Mouse (Mus musculus) megakaryocyte progenitor cell, adult 5-6 weeks (primary cell): ENCODE data around the gene Mael. TPM values are rescaled to one million over a fixed set of nuclear protein-coding genes. Genes with fewer than 3 reads are reported as not detected.

ENCODE experiments used
- ATAC-seq: replicated peaks from 2 replicates; pipeline ENCODE4 v1.8.0; 2016; ENCODE audit warnings: mild to moderate bottlenecking, moderate TSS enrichment, inconsistent platforms; ENCODE audit not compliant: poor library complexity
- total RNA-seq, 2 experiments: library from RNA; stranded (forward) in 1 of 2; stranded (reverse) in 1 of 2; fragments of 157-497, 149-512 nt in 1 of 2; fragments of 200-1000 nt in 1 of 2; gene quantifications; 2 replicates each; pipeline versions ENCODE4 v1.2.3 to v1.2.4; 2015 to 2017

Gene Mael
- total RNA-seq (2015) = not detected in 2 replicates
- total RNA-seq (2017) = not detected in 2 replicates

GRCm38 (mm10) chr1:166238315-166238969, at the start of gene Mael:
TSS of gene Mael (minus strand) at chr1:166238747.
- no peak for ATAC-seq

DNA sequence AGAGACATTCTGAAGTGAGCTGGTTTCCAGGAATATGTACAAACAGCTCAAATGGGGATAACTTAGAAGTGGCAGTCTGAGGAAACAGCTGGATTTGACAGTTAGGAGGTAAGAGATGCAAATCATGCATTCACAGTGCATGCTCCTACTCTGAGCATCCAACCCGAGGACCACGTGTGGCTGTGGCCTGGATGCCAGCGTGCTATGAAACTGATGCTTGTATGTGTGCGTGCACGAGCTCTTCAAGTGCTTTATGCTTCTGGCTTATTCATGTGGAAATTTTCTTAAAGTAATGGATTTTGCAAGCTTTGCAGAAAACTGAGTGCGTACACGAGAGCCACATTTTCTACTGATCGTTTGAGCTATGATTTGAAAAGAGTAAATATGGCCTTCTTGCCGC, 47.7 kb upstream of the Mael start:
- ATAC-seq = no peak

DNA sequence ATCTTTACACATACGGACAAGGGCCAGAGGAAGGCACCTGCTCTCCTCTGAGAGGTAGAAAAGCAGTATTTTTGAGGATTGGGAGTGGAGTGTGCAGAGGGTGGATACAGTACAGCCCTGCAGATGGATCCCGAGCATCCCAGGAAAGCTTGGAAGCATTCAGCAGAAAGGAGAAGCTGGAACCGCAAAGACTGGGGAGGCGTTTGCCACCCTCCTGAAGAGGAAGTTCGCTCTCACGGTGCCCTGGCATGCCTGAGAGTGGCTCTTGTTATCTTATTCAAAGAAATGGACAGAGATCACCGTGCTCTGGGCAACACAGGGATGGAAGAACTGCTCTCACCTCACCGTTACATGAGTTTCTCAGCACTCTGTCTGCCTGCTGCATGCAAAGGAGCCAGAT, 45.8 kb upstream of the Mael start:
- peak; percentile 76 for ATAC-seq

DNA sequence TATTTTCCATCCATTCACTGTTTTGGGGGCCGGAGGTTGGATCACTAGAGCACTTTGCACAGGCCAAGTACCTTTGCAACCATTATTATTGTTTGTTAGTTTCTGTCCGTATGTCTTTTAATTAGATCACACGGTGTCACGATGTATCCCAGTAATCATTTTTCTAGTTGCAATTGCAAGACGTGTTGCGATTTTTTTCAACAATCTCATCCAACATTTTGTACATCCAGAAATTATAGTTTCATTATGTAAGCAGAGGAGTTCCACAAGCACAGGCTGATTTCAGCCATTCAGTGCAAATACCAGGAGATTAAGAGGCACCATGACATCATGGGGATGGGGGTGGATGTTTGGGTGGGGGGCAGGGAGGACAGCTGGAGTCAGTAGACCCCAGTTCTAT, 44.9 kb upstream of the Mael start:
- ATAC-seq = no peak

DNA sequence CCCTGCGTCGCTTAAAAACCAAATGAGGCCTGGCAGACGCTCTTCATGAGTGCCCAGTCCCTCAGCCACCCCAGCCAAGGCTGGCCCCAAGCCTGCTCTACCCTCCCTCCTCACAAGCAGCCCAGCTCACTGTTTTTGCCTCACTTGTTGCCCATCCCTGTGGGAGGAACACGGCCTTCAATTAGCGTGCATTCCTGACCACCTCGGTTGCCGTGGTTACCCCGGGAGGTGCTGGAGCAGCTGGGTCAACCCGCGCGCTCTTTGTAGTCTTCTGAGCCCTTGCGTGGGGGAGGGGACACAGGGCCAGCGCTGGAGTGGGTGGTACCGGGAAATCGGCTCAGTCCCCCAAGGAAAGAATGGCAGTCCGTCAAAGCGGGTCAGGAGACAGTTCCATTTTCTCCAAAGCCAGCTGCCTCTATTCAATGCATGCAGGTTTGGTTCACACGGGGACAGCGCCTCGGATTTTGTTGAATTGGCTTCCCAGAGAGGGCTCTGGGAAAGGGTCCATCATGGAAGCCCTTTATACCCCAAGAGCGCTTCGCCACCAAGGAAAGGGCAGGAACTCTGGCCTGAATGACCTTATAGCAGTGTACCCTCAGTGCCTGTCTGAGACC, 44.2 kb upstream of the Mael start:
- ATAC-seq = no peak

DNA sequence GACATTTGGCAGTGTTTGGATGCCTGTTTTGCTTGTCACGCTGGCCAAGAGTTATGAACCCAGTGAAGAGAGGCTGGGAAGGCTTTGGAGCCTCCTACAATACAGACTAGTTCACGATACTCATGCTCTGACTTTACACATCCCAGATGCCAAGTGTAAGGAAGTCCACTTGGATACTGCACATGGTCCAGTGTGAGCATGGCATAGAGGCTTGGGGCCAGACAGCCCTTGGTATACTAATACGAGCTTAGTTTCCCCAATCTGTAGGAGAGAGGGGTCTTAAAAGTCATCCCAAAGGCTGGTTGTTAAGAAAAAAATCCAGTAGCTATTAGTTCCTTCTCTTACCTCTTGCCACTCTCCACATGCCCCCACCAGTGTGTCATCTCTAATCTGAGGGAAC, 43.3 kb upstream of the Mael start:
- no peak for ATAC-seq

DNA sequence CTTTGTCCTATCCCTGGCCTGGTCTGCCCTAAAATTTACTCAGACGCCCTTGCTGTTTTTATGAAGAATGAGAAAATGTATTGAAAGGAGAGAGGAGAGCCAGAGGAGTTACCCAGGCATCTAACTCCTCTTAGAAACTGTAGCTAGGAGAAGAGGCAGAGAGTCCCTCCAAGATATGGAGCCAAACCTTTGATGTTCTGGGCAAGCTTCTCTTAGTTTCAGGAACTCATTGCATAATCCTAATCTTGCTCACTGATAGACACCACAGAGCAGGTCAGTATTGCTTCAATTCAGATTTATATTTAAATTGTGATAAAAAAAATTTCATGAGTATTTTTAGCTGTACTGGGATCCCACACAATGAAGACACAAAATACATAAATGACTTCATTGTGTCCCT, 42.7 kb upstream of the Mael start:
- ATAC-seq = no peak

DNA sequence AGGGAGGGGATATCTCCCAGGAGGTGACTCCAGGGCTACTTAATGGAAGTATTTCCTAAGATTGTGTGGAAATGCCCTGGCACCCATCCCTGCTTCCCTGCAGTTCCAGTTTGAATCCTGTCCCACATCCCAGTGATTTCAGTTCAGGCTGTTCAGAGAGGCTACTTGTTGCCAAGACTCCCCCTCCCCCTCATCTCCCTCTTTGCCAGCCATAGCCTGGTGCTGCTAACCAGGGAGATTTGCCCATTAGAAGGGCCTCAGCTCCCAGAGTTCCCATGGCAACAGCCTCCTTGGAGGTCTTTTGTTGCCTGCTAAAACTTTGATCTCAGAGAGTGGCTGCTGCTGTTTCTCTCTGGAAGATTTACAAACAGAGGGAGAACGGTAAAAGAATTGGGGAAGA, 42.0 kb upstream of the Mael start:
- no peak for ATAC-seq

DNA sequence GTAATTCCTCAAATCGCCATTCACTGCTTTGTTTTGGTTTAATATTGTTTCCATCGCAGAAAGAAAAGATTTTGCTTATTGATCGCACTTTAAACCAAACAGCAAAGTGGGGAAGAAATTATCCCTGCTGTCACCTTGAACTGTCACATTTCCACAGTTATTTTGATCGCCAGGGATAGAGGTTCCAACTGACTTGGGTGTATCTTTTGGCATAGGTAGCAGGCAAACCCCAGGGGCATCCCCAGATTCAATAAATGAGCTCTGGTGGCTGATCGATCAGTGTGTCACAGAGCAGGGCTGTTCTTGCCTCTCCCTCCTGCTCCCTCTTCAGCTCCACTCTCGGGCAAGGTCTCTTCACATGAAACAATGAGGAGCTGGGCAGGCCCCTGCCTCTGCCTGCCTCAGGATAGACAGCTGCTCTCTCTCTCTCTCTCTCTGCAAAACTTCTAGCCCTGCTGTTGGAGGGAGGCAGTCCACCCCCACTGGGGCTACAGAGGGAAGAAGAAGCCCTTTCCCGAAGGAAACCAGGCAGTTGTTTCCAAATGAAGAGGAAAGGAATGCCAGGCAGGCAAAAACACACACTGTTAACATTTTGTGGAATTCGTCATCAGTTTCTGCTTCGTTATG, 41.1 kb upstream of the Mael start:
- ATAC-seq = no peak

DNA sequence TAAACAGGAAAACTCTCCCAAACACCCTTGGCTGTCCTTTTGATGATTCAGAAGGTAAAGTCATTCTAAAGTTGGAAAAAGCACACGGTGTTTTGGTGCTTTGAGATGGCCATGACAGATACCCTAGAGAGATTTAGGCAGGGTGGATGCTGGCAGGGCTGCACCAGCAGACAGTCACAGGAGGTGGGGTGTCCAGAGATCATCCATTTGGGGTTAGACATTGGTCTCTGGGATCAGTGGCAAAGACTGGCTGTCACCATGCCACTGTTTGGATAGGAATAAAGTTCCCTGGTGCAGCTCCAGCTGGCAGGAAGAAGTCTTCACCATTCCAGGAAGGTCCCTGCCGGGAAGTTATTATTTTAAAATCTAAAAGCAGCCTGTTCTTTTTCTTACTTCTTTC, 40.2 kb upstream of the Mael start:
- no peak for ATAC-seq

GRCm38 (mm10) chr1:166268218-166268617, 29.7 kb upstream of the Mael start:
- peak; percentile 60 for ATAC-seq

GRCm38 (mm10) chr1:166266918-166267317, 28.4 kb upstream of the Mael start:
- ATAC-seq = peak; percentile 44; the same call in 1 of the 2 replicates

DNA sequence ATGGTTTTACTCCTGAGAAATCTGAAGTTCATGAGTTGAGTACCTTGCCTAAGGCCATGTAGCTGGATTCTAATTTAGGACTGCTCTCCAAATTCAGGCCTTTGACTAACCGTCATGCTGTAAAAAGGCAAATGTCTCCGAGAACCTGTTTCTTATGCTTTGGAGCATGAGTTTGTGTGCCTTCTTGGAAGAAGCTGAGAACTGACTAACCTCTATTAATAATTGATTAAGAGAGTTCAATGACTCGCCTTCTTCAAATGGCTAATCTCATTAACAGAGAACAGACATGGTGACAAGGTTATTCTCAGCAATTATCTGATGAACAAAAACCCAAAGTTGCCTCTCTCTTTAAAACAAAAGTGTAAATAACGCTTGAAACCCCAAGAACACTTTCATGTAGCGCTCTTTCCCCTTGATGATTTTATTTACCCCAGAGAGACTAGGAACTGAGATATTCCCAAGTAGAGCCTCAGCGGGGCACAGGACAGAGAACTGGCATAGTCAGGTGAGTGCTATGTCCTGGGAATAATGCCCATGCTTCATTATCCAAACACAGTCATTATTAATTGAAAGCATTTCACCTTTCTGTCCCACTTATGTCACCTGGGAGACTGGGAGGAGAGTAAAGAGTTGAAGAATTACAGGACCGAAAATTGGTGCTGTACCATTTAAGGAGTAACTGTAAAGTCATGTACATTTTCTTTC, 27.6 kb upstream of the Mael start:
- ATAC-seq = no peak

GRCm38 (mm10) chr1:166259526-166259925, 21.0 kb upstream of the Mael start:
- no peak for ATAC-seq

- ATAC-seq = no peak
Measured at GRCm38 (mm10) chr1:166256898-166257297, 18.4 kb upstream of the Mael start.

- no peak for ATAC-seq
Measured at GRCm38 (mm10) chr1:166256302-166256701, 17.8 kb upstream of the Mael start.

- ATAC-seq = no peak
Measured at GRCm38 (mm10) chr1:166255651-166256050, 17.1 kb upstream of the Mael start.

DNA sequence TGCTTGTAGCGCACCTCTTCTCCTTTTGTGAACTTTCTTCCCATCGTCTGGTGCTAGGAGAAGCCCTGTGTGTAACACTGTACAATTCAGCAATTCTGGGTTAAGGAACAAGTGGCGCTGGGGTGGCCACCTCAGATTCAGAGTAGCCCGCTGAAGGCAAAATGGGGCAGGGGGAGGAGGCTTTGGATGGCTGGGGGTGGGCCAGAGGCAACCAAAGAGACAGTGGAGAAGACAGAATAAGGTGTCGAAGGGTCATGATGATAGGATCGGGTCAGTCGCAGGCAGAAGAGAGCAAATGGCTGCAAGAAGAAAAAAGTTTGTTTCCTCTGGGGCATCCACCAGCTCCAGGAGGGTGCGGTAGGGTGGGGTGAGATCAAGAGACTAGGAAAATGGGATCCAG, 16.5 kb upstream of the Mael start:
- no peak for ATAC-seq

DNA sequence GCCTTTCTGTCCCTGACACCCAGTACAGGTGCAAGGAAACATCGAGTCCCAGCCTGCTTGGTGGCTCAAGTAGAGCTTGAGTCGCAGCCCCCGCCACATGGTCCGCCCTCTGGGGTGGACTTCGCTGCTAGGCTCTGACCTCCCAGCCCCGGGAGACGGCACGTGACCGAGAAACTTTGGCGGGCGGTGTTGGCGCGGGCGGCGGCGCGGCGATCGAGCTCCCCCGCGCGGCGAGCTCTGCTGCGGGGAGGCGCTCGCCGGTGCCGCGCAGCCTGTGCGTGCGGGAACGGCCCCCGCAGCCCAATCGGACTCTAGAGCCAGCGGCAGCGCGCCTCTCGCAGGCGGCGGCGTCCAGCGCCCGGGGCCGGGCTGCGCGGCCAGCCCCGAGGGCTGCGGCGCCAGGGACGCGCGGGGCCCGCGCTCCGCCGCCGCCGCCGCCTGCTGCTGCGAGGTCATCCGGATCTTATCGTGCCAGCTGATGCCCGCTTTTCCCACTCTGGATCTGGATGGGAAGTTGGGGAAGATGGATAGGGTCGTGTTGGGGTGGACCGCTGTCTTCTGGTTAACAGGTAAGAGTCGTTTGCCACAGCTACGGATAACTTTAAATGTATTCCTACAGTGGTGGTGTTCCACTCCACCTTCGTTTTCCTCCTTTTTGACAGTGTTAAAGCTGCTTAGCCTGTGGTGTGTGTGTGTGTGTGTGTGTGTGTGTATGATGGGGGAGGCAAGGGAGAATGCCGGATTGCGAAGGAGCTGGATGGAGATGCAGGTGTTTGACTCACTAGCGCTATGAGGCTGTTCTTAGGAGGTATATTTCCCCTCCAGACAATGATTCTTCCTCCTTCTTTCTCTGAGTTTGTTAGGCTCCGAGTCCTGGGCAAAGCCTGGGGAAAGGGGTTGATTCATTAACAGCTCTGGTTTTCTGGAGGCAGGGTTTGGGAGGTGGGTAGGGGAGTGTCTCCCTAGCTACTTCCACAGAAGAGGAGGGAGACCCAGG, 15.6 kb upstream of the Mael start, which contains the start of gene Ildr2:
TSS of gene Ildr2 (plus strand) at position 242 of the 997 bp plus-strand sequence.
- ATAC-seq = peak; percentile 32

DNA sequence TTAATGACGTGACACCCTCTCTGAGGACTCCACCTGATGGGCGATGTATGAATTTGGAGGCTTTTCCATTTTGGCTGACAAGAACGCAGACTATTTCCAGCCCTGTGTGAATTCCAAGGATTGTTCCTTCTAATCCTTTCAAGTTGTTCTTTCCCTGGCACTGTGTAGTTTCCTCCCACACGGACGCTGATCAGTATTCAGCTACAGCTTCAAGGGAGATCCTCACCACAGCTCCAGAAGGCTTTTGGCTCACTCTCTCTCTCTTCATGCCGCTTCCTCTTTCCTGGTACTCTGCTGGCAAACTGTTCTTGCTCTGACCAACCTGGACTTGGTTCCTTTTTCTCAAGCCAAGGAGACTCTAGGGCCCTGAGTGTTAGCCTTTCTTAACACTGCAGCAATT, 5.7 kb upstream of the Mael start:
- peak; percentile 93 for ATAC-seq
